Mouse (Mus musculus): ENCODE data around the gene Fads2.

DNA sequence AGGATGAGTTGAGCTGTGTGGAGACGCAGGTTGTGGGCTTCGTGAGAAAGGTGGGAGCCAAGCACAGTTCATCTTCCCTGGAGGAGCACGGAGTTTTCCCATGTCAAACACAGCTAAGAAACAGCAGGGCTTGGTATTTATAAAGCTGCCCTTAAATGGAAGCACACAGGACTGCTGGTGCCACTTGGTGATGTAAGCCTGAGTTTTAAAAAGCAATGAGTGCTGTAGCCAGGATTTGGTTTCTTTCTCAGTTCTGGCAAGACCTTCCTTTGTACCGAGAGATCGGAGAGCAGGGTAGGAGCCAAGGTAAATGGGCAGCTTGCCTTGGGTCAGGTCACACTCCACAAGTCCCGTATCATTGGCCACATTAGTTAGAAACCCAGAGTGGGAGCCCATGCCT lies 47.0 kb upstream of the Fads2 start:
- TF ChIP-seq CTCF (IDR thresholded peaks at IDR 0.05; ENCODE audit: low read depth, low read length), result no peak
- TF ChIP-seq POLR2A (IDR thresholded peaks at IDR 0.05; ENCODE audit: extremely low read depth, insufficient read depth, low read length), result no peak
